Mouse (Mus musculus): ENCODE results near the gene Frat2.
A peak's percentile ranks its signal among the peaks of the same experiment; 100 is the strongest.
"Not testable (repeated sequence)": the region's sequence is repeated elsewhere in the genome, so short reads cannot be mapped to it uniquely, and the experiment has no call there.

The Frat2 gene

DNA sequence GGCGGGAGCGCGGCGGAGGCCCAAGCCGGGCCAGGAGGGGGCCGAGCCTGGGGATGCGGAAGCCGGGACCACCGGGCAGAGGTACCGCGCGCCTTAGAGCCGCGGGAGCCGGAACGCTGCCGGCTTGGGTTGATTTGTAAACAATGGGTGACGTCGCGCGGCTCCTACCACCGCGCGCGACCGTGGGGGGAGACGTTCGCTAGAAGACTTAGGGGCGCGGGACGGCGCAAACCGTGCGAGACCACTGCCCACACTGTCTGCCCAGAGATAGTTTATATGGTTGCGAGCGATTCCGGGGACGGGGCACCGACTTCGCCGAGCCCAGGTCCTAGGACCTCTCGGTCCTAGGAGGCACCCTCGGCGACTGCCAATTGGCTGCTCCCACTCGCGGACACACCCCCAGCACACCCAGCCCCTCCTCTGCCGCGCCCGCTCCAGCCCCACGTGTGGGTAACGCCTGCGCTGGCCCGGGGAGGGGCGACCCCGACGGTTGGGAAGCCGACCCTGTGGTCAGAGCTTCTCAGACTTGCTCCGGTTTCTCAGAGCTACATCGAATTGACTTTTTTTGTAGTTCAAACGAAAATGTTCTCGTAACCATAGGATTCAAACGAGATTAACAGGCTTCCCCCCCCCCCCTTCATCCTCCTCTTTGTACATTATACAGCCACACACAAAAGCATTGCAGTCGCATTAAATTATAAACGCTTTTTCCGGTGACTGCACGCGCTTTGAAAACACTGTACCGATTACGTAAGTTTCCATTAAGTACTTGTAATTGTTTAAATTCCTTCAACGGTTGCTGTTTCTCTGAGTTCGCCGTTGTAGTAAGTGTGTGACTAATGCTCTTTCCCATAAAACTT is at the start of gene Frat2:
Frat2 (minus strand) TSS at position 141 of the 860 bp plus-strand sequence.
- DNase-seq (ENCODE audit: low spot score in 2 of 2), result peak; percentile 85 to 86

DNA sequence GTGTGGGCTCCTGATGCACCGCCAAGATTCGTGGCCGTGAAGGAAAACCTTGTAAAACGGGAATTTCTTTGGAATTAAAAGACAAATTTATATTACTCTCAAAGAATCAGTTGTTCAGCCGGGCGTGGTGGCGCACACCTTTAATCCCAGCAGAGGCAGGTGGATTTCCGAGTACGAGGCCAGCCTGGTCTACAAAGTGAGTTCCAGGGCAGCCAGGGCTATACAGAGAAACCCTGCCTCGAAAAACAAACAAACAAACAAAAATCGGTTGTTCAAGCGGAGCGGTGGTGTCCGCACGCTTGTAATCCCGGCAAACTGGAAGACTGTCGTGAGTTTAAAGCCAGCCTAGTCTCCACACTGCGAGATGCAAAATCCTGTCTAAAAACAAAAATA is 48.4 kb upstream of the Frat2 start:
- no peak for DNase-seq (ENCODE audit: low spot score in 2 of 2)

DNA sequence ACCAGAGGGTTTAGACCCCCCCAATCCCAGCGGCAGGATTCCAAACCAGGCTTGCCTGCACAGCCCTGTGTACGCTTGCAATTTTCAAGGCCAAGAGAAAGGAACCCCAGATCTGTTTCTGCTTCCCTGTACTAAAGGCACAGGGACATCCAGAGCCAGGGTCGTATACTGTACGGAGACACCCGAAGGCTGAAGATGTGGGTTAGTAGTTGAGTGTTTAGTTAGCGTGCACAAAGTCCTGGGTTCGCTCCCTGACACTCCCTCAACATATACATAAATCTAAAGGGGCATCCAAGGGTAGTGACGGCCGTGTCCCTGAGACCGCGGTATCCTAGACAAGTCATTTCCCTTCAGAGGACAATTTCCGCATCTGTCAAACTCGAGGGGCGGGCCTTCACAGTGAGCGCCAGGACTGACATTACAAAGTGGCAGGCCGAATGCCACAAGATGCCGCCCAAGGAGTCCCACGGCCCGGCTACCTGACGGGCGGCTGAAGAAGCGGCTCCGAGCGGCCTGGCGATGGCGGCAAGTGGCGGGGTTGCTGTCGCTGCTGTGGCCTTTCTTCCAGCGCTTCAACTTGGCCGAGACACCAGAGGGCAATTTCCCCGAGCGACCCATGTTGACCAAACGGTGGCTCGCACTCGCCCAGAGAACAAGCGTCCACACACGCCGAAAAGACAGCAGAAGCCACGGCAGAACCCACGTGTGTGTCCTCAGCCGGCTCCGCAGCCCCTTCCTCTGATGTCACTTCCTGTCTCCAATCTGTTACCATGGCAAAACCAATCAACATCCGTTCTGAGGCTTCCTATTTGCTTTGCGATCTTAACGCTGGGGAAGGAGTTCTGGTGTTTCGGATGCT is 47.8 kb upstream of the Frat2 start, which contains the start of gene Rrp12:
Rrp12 (minus strand) TSS at position 714 of the 859 bp plus-strand sequence.
- peak; percentile 73 to 82 for DNase-seq (ENCODE audit: low spot score in 2 of 2)

DNA sequence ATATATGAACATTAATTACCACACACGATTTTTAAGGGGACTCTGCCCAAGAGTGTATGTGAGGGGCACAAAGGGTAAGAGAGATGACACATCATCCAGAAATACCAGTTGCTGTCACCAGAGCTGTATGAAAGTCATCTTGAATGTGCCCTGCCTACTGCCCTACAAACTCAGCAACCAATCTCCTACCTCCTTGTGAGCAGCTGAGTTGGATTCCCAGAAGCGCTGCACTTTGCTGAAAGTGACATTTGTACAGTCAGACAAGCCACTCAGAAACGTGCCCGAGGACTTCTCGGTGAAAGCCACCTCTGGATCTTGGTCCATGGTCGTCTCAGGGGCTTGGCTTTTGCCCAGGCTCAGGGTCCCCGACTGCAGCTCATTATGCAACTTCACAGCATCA is 47.0 kb upstream of the Frat2 start:
- no peak for DNase-seq (ENCODE audit: low spot score in 2 of 2)

DNA sequence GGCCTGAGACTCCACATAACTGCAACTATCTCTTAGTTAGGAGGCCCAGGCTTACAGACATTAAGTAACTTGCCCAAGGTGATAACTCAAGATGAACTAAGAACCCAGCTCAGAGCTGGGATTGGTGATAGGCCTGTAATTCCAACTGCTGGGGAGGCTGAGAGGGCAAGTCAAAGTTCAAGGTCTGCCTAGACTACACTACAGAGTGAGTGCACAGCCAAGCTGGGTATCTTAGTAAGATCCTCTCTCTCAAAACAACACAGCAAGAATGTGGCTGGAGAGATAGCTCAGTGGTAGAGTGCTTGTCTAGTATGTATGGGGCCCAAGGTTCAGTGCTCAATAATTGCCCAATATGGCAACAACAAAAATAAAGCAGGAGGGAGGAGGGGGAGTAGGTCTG is 40.3 kb upstream of the Frat2 start:
- DNase-seq (ENCODE audit: low spot score in 2 of 2), result no peak

DNA sequence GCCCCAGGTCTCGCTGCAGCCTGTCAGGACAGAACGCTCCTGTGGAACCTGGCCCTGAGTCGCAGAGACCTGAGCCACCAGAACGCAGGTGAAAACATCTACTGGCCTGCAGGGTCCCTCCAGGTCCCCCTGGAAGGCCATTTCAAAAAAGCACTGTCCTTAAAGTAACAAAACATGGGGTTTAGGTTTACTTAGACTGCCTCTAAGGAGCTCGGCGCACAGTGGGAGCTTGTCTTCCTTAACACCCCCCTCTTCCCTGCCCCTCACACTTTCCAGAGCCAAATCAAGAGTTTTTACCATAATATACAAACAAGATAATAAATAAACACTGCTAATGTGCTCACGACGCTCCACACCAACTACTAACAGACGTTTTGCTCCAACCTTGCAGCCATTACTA is 36.0 kb upstream of the Frat2 start:
- DNase-seq (ENCODE audit: low spot score in 2 of 2), result no peak

DNA sequence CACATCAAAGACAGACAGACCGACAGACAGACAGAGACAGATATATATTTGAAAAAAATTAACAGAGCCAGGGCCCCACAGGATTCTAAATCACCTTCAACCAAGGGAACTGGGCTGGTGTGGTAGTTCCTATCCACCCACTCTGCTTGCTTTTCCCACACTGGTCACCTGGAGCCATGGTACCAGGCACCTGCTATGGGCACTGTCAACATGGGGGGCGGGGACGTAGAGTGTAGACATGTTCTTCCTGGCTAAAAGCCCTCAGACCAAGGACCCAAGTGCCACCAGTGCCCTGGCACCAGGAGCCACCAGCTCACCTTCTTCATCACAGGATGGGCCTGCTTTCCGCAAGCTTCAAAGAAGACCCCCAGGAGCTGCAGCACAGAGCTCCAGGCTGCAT is 33.9 kb upstream of the Frat2 start:
- no peak for DNase-seq (ENCODE audit: low spot score in 2 of 2)

DNA sequence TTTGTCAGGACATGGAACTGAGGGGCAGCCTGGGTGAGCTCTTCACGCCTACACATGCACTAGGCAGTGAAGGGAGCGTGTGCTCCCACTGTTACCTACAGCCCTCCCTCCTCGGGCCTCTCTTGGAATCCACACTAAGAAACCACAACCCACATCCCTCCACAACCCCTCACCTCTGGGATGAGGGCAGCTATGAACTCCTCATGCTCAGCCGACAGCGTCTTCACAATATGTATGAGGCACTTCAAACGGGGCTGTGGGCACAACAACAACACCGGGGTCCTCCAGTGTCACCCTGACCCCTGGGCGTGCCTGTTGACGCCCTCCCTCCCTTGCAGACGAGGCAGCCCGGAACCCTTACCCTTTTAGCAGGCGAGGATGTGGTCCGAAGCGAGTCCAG is 26.4 kb upstream of the Frat2 start:
- peak; percentile 47 to 58 for DNase-seq (ENCODE audit: low spot score in 2 of 2)

DNA sequence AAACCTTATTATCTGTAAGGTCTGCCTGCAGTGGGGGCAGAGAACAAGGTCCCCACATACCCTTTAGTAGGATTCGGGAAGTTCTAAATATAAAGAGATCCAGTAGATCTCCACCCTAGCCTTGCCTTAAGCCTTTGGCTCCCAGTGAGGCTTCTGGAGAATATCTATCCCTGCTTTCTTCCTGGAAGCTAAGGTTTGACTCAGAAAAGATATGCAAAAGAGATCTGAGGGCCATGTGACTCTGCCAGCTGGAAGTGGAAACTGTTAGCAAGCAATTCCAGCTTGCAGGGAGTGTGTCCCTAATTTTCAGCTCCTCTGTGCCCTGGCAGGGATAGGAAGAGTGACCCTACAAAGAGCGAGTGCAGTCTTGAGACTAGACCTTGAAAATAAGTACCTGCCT is 24.4 kb upstream of the Frat2 start:
- DNase-seq (ENCODE audit: low spot score in 2 of 2), result no peak

DNA sequence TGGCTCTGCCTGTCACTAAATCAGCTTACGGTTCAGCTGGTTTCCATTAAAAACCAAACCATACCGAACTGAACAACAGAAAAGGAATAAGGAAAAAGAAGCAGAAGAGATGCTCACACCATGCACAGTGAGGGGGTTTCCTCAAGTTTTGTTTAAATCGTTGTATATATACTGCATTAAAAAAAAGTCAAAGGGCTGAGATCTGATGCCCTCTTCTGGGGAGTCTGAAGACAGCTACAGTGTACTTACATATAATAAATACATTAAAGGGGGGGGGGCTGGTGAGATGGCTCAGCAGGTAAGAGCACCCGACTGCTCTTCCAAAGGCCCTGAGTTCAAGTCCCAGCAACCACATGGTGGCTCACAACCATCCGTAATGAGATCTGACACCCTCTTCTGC is 22.0 kb upstream of the Frat2 start:
- not testable (repeated sequence) for DNase-seq (ENCODE audit: low spot score in 2 of 2)

DNA sequence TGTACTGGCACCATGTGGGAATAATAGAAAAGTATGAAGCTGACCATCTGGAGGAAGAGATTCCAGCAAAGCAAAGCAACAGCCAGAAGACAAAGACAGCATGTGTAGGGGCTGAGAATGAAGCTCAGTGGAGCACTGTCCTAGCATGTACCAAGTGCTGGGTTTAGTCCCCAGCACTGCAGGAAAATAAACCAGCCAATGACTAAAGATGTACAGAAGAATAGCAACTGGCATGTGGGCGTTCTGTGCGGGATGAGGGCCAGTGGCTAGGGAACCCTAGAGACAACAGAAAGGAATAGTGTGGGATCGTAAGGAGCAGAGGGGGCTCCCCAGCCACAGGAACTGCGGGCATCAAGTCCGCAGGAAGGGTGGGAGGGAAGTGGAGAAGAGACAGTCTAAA is 21.4 kb upstream of the Frat2 start:
- DNase-seq (ENCODE audit: low spot score in 2 of 2), result no peak

DNA sequence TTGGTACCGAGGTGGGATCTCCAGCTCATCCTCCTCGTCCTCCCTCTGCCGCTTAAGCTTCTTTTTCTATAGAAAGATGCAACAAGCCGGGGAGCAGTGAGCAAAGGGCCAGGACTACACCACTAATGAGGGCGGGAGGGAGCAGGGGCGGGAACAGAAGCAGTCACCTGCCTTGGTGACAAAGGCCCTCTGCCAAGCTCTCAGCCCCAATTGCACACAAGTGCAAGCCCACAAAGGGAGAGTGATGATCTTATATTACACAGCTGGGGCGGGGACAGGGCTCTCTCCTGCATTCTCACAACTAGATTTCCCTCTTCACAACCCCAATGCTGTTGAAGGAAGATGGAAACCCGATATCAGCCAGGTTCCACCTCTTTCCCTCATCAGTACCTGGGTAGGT is 18.8 kb upstream of the Frat2 start:
- no peak for DNase-seq (ENCODE audit: low spot score in 2 of 2)

DNA sequence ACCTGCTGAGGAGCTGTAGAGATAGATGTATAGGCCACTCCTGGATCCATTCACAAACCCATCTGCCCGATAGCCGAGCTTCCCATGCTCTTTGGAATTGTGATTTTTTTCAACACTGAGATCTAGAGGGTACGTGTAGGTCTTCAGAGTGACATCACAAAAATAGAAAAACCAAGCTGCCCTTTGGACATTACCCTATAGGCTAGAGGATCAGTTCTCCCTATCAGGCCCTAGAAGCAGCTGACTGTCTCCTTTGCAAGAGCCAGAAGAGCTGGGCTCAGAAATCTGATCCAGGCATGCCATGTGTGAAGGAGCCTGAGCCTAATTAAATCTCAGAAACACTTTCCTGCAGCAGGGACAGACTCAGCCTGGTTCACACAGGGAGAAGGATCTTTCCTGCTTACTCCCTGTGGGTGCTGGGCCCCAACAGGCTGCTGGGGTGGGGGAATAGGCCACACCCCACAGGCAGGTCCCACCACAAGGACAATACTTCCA is 9.9 kb upstream of the Frat2 start:
- DNase-seq (ENCODE audit: low spot score in 2 of 2), result no peak

DNA sequence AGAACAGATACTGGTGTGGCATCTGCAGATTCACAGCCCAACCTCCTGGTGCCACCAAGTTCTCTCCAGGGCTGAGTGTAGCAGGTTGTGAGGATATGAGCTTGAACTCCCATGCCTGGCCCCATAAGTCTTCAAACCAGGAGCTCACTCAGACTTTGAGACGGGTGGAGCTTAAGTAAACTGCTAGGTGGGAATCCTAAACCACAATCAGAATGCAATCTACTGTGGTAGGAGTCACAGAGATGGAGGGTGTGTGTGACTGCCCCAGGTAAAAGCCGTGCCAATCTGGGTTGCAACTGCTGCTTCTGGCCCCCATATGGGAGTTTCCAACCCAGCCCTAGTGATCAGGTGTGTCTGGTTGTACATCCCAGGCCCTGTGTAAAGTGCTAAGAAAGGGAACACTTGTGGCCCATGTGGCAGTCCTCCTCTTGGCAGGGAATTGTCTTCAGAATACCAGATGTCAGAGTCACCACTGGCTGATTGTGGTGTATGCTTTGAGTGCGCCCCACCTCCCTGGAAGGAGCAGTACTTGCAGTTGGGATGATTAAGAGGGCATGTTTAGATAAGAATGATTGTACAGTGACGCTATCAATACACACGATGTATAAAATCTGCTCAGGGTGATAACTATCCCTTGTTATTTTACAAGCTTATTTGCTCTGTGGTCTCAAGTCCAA is 9.3 kb upstream of the Frat2 start:
- DNase-seq (ENCODE audit: low spot score in 2 of 2), result no peak

DNA sequence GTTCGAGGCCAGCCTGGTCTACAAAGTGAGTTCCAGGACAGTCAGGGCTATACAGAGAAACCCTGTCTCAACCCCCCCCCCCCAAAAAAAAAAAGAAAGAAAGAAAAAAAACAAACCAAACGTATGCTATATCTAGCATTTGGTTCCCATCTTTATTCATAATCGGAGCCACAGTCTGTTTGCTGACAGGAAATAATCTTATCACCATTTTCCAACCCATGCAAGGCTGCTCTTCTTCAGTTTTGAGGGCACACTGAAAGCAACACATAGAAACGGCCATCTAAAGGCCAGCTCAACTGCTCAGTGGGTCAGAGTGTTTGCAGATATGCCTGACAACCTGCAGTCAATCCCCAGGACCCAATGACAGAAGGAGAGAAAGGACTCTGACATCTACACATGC is 4.5 kb upstream of the Frat2 start:
- DNase-seq (ENCODE audit: low spot score in 2 of 2), result no peak

DNA sequence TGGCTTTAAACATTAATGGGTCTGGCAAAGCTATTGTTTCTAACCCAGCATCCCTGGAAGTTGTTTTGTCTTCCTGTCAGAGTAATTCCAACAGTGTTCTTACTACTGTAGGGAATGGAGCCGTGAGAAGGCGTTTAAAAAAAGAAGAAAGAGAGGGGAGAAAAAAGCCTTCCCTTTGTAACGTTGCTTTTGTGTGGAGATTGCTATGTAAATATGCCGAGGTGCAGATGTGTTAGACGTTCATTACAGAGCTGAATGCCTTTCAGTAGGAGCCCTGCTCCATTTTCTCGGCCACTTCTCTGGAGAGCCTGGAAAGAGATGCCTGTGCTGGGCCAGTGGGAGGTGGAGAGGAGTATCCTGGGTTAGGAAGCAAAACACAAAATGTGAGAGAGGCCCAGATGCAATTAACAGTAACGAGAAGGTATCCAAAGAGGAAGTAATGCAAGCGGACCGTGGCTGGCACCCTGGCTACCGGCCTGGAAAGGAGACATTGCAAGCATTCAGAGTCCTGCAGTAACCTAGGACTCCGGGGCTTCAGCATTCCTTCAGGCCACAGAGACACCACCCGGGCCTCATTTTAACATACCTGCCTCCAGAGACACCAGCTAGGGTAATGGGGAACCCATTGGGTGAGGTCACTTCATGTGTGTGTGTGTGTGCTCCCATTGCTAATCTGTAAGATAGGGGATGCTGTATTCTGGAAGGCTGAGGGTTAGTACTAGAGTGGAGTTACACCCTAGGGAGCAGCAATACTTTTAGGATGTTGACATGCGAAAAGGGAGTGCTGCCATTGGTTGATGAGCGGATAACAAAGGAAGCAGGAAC is 3.0 kb upstream of the Frat2 start:
- no peak for DNase-seq (ENCODE audit: low spot score in 2 of 2)

DNA sequence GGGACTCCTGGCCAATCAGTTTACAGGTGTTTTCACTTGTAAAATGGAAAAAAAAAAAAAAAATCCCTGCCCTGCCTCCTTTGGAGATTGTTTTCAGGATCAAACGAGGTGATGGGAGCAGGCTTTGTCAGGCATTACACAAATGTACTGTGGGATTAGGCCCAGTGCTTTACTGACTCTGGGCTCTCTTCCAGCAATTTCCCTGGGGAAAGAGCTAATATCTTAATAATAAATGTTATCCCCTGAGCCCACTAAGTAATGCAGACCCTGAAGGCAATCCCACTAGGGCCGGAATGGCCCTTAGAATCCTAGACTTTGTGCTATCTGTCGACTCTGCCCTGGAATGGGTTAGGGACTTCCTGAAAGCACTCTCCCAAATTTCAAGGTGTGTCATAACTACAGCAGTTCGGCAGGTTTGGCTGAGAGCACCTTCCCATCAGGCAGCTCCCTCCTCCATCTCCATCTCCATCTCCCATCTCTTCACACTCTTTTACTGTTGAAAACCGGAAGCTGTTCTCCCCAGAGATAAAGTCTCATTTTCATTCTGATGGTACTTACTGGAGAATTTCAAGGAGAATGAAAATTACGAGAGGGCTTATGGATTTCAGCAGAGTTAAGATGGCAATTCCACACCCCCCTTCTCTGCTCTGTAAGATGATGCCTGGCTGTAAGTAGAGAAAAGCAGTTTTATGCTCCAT is 2.2 kb upstream of the Frat2 start:
- no peak for DNase-seq (ENCODE audit: low spot score in 2 of 2)

DNA sequence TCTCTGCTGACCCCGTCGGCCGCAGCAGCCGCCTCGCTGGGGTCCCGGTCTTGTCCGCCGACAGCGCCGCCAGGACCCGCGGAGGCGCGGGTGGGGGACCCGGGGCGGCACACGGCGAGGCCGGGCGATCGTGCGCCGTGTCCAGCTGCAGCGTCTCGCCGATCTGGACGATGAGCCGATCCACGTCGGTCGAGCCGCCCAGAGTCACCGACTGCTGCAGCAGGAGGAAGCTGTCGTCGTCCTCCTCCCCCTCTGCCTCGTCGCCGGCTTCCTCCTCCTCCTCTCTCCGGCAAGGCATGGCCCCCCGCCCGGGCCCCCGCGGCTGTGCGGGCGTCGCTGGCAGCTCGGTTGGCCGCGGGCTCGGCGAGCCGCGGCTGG is 329 bp downstream of the Frat2 start:
- peak; percentile 57 to 60 for DNase-seq (ENCODE audit: low spot score in 2 of 2)

DNA sequence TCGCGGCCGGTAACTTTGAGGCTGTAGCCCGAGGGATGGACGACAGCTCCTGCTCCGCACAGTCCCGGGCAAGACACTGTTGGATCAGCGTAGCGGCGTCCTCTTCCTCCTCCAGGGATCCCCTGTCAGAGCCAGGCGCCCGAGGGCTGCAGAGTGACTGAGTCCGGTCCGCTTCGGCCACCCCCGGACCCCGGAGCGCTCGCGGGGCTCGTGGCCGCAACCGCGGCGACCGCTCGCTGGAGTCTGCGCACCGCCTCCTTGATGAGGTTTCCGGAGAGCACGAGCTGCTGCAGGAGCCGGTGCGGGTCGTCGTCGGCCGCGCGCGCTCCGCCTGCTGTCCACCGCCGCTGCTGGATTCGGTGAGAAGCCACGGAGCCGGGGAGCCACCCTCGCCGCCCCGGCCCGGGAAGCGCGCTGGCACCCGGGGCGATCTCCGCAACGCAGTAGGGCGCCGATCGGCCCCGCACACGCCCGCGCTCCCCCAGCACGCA is 796 bp downstream of the Frat2 start:
- peak; percentile 41 to 43 for DNase-seq (ENCODE audit: low spot score in 2 of 2)

DNA sequence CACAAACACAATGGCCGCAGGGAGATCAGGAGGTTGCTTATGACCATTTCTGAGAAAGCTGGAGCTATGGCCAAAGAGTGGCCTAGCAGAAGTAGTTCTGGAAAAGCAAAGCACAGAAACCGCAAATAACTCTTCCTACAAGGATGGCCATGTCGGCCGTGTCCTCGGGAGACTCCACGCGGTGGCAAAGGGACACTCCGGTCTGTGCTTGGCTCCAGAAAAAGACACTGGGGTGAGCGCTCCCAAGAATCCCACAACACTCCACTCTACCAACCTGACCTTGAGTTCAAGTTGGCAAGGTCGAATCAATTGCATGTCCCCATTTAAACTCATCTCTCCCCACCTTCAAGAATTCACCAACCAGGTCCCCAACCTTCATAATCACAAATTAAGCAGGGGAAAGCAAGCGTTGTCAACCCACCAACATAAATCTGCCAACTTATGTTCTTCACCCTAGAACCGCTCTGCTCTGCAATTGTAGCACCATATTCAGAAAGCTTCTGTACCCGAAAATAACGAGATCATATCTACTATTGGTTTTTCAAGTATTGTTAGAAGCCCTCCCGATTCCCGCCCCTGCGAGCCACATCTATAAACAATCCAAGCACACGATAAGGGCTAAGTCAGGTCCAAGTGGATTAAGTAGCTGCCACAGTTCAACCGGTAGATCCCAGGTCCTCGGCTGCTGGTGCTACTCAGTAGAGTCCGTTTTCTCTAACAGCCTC is 1.4 kb downstream of the Frat2 start:
- DNase-seq (ENCODE audit: low spot score in 2 of 2), result no peak

Data from thymus, postnatal 10 days (tissue).